Mouse (Mus musculus) CD4-positive, CD25-positive, alpha-beta regulatory T cell (primary cell): Measurements from ENCODE around the gene Vps35l. TPM values are rescaled to one million over a fixed set of nuclear protein-coding genes. Genes with fewer than 3 reads are reported as not detected.

Experiments used
- polyA plus RNA-seq: library from polyadenylated mRNA; unstranded; fragments of 100-300 nt; shearing (Covaris generic); gene quantifications from one replicate; pipeline ENCODE4 v1.2.1, GENCODE M21; 2017

The Vps35l gene
- 98.1 TPM for polyA plus RNA-seq

DNA sequence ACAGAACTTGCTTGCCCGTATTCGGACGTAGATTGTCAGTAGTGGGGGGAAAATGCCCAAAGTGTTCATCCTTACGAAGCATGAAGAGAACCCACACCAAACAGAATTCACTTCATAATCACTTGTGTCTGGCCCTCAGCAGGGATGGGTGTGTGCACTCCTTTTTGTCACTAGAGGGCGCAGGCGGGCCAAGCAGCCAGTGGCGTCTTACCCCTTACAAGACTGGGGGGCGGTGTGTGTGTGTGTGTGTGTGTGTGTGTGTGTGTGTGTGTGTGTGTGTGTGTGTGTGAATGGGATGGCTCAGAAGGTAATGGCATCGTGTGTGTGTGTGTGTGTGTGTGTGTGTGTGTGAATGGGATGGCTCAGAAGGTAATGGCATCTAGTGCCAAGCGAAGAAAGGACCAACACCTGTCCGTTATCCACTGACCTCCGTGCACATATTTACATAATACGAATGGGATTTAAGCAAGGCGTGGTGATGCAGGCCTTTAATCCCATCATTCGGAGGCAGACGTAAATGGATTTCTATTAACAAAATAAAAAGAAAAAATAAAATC lies at the start of gene Vps35l:
Gene Vps35l (plus strand): TSS at position 252 of the 557 bp plus-strand sequence.

DNA sequence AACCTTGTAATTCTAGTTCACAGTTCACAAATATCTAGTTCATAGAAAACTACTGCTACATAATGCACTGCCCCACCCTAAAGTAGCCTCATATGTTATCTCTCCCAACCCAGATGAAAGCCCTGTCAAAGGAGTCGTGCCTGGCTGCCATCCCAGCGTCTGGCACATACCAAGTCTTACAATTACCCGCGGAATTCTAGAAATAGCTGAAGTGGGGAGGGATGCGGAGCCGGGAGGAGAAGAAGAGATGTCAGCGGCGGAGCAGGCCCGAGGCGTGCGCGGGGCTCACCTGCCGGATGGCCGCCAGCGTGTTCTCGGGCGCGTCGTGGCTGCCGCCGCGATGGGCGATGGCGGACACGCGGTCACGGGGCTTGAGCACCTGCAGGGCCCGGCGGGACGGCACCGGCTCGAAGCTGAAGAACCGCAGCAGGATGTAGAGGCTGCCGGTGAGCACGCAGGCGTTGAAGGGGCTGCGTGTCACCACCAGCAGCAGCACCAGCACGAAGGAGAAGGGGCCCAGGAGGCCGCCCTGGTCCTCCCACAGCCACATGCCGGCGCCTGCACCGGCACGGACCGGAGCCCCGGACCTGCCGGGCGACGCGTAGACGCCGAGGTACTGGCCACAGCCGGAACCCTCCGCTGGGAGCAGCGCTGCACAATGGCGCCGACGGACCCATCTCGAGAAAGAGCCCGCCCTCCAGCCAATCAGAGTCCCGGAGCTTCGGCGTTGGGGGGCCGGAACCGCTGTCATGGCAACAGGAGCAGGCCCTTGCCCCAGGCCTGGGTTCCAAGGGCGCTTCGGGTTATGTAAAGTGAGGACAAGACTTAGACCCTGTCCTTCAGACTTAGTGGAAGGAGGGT lies 34.7 kb upstream of the Vps35l start, which contains the start of gene Gde1:
Gene Gde1 (minus strand): TSS at position 678 of the 861 bp plus-strand sequence.

GRCm38 (mm10) chr7:118712228-118713173 lies 27.5 kb upstream of the Vps35l start, which contains the start of gene Ccp110:
Gene Ccp110 (plus strand): TSS chr7:118712552.

DNA sequence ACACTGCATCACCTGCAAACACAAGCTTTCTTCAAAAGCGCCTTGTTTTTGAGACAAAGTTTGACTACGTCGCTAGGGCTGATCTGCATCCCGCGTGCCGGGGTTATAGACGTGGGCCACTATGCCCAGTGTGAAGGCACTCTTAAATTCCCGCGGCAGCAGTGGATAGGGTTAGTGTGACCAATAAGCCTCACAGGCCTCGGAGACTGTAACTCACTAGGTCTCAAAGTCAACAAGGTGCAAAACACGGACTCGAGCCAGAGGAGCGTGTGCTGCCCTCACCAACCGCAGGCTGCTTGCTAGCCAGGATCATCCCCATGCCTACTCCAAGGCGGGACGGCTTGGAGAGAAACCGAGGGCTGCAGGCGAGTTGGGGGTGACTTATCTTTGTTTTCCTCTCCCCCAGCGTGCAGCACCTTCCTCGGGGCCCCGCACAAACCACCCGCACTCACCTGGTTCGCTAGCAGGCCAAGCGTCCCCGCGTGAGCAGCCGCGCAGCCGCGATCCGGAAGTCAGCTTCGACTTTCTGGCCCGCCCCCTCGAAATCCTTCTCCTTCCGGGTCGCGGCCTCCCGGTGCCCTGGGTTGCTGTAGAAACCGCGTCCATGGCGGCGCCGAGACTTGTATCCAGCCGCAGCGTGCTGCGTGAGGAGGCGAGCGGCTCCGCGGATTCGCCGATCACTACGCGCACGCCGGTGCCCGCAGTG lies 115.3 kb downstream of the Vps35l start, which contains the start of gene Iqck:
Gene Iqck (plus strand): TSS at position 582 of the 706 bp plus-strand sequence.

GRCm38 (mm10) chr7:118855877-118856304 lies 115.9 kb downstream of the Vps35l start, which contains the start of gene Knop1:
Gene Knop1 (minus strand): TSS chr7:118856254.

Other genes starting within 250 kb of the Vps35l start
- 0.74 TPM for gene Itpripl2, start 248.3 kb upstream of the Vps35l start, polyA plus RNA-seq
- gene Coq7, start 206.9 kb upstream of the Vps35l start, polyA plus RNA-seq, result 10.5 TPM
- gene Tmc7, start 155.5 kb upstream of the Vps35l start, polyA plus RNA-seq, result 0.05 TPM
- not detected for gene Tmc5, start 142.9 kb upstream of the Vps35l start, polyA plus RNA-seq
- 52.1 TPM for gene Gde1, start 34.4 kb upstream of the Vps35l start, polyA plus RNA-seq
- gene Ccp110, start 27.7 kb upstream of the Vps35l start, polyA plus RNA-seq, result 6.0 TPM
- 0.42 TPM for gene Iqck, start 115.5 kb downstream of the Vps35l start, polyA plus RNA-seq
- 34.3 TPM for gene Knop1, start 116.0 kb downstream of the Vps35l start, polyA plus RNA-seq